Mouse (Mus musculus) layer of hippocampus, adult 2 months (tissue): ENCODE measurements around the gene Fosb. TPM values are rescaled to one million over a fixed set of nuclear protein-coding genes. Genes with fewer than 3 reads are reported as not detected.

Experiments
- DNase-seq, 2 experiments: peaks; one replicate each; pipeline ENCODE4 v3.0.0; 2022; ENCODE audit warnings: low spot score in 2 of 2
- H3K27ac ChIP-seq: fragments of 200-600 bp; 2 replicates; pipeline ENCODE4 v1.8.1; 2022
- H3K4me3 ChIP-seq: fragments of 200-600 bp; 2 replicates; pipeline ENCODE4 v1.8.1; 2022; ENCODE audit warnings: mild to moderate bottlenecking
- CTCF ChIP-seq: fragments of 200-600 bp; conservative IDR thresholded peaks from 2 replicates; pipeline ENCODE4 v1.8.1; 2022; ENCODE audit warnings: antibody characterized with exemption, mild to moderate bottlenecking, moderate library complexity
- total RNA-seq, 2 experiments: library from RNA; stranded (reverse); gene quantifications; 2 replicates each; pipeline ENCODE4 v1.2.3; 2021

Gene Fosb
- total RNA-seq, 2 experiments from 2014 or later: 12.8 to 14.1 TPM

GRCm38 (mm10) chr7:19325262-19326199 is 15.7 kb upstream of the Fosb start:
- no peak overlapping the region; the same call in 1 of the 2 replicates for H3K4me3 ChIP-seq
- no peak for DNase-seq
- no peak for TF ChIP-seq CTCF
- H3K27ac ChIP-seq: peak overlapping the region; percentile 96

- no peak overlapping the region for H3K27ac ChIP-seq
- no peak for TF ChIP-seq CTCF
- H3K4me3 ChIP-seq: no peak overlapping the region
- DNase-seq: no peak
Measured at GRCm38 (mm10) chr7:19324221-19324620, 14.4 kb upstream of the Fosb start.

- Histone ChIP-seq H3K4me3 (no peak overlapping the region), H3K27ac (no peak overlapping the region)
- DNase-seq: no peak
- no peak for TF ChIP-seq CTCF
Measured at GRCm38 (mm10) chr7:19322489-19322888, 12.6 kb upstream of the Fosb start.

- DNase-seq: no peak
- TF ChIP-seq CTCF: no peak
- H3K27ac ChIP-seq: no peak overlapping the region
- no peak overlapping the region for H3K4me3 ChIP-seq
Measured at GRCm38 (mm10) chr7:19321464-19321863, 11.6 kb upstream of the Fosb start.

GRCm38 (mm10) chr7:19320637-19321036 is 10.8 kb upstream of the Fosb start:
- TF ChIP-seq CTCF: no peak
- DNase-seq: no peak
- Histone ChIP-seq H3K4me3 (peak overlapping the region; percentile 66), H3K27ac (peak overlapping the region; percentile 96)

- DNase-seq: peak; percentile 95 to 96
- H3K4me3 ChIP-seq: peak overlapping the region; percentile 66
- peak overlapping the region; percentile 96 for H3K27ac ChIP-seq
- TF ChIP-seq CTCF: peak; percentile 63
Measured at GRCm38 (mm10) chr7:19319906-19320305, 10.1 kb upstream of the Fosb start.

- no peak for DNase-seq
- no peak for TF ChIP-seq CTCF
- Histone ChIP-seq H3K4me3 (peak overlapping the region; percentile 66), H3K27ac (peak overlapping the region; percentile 96)
Measured at GRCm38 (mm10) chr7:19319458-19319857, 9.6 kb upstream of the Fosb start.

GRCm38 (mm10) chr7:19318676-19319075 is 8.8 kb upstream of the Fosb start:
- DNase-seq: no peak
- Histone ChIP-seq H3K27ac (no peak overlapping the region), H3K4me3 (no peak overlapping the region)
- no peak for TF ChIP-seq CTCF

GRCm38 (mm10) chr7:19318201-19318600 is 8.3 kb upstream of the Fosb start:
- TF ChIP-seq CTCF: no peak
- H3K27ac ChIP-seq: no peak overlapping the region
- no peak overlapping the region for H3K4me3 ChIP-seq
- DNase-seq: no peak

- Histone ChIP-seq H3K4me3 (no peak overlapping the region), H3K27ac (no peak overlapping the region)
- TF ChIP-seq CTCF: no peak
- no peak for DNase-seq
Measured at GRCm38 (mm10) chr7:19316451-19317161, 6.8 kb upstream of the Fosb start.

GRCm38 (mm10) chr7:19314033-19314432 is 4.2 kb upstream of the Fosb start:
- no peak for DNase-seq
- no peak for TF ChIP-seq CTCF
- Histone ChIP-seq H3K27ac (no peak overlapping the region), H3K4me3 (no peak overlapping the region)

- Histone ChIP-seq H3K4me3 (no peak overlapping the region), H3K27ac (no peak overlapping the region)
- DNase-seq: no peak
- no peak for TF ChIP-seq CTCF
Measured at GRCm38 (mm10) chr7:19311991-19312390, 2.1 kb upstream of the Fosb start.

GRCm38 (mm10) chr7:19309278-19309883 is 470 bp downstream of the Fosb start:
- DNase-seq: no peak
- no peak overlapping the region; the same call in 1 of the 2 replicates for H3K27ac ChIP-seq
- TF ChIP-seq CTCF: no peak

More at GRCm38 (mm10) chr7:19309278-19309883, 470 bp downstream of the Fosb start:
- H3K4me3 ChIP-seq: peak overlapping the region; percentile 63
